Mouse (Mus musculus): ENCODE measurements at regions not wholly inside any gene's neighbourhood (a gene's known extent, or its start where the extent isn't known, plus 50 kb on each side); places are given as distances from the start of the nearest gene placed in this dataset.

GRCm38 (mm10) chr13:43919781-43920420, 135.3 kb downstream of the Cd83 start:
- no peak for DNase-seq

DNA sequence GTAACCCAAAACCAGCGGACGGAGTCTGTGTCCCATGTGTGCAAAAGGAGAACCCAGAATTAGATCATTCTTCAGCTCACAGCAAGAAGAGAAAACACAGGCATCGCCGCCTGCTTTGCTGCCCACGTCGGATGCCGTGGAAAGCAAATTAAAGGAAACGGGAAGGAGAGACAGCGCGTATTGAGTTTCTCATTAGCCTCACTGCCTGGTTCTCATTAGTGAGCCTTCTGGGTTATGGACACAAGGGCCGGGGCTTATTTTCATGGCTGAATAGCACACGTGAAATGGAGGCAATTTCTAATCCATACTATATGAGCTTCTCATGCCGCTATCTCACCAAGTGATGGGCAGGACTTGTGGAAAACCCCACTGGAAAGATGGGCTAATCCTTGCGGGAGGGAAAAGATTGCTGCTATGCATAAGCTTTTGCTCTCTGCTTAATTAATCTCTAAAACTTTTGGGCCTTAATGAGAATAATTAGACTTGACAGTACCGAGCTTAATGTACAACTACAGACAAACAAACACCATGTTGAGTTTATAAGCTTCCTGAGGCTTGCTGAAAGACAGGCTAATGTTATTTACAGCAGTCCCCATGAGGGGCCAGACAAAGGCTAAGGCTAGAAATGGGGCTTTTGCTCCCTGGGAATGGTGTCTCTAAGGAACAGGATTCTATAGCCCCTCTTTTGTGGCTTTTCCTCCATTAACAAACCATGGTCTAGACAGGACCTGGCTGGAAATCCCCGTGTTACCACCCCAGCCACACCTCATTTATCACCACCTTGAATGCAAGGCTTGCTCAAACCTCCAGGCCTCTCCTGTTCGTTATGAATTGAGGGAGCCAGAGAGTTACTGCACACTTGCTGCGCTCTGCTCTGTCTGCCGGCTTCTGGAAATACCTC, 145.8 kb downstream of the Cd83 start:
- DNase-seq: no peak

GRCm38 (mm10) chr13:43932946-43933345, 148.4 kb downstream of the Cd83 start:
- no peak for DNase-seq

- no peak for DNase-seq
These were observed 150.7 kb downstream of the Cd83 start for GRCm38 (mm10) chr13:43935284-43935683.

GRCm38 (mm10) chr13:43936504-43936903, 151.9 kb downstream of the Cd83 start:
- DNase-seq: no peak

DNA sequence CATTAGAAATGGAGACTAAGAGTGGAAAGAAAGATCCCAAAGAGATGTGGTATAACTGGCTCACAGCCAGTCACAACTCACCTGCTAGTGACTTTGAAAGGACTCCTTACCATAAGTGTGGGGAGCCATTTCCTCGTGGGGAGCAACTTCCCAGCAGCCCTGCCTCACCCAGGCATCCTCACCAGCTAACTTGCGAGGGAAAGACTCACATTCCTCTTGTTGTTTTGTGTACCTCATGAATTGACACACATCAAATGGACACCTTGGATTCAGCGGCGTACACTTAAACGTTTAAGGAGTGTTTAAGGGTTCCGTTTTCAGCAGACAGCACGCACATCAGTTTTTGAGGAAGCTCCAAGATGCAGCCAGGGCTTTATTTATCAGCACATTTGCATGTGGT, 154.0 kb downstream of the Cd83 start:
- no peak for DNase-seq

- DNase-seq: no peak
These were observed 154.8 kb downstream of the Cd83 start for GRCm38 (mm10) chr13:43939375-43939774.

- DNase-seq: no peak
These were observed 157.2 kb downstream of the Cd83 start for GRCm38 (mm10) chr13:43941731-43942130.

DNA sequence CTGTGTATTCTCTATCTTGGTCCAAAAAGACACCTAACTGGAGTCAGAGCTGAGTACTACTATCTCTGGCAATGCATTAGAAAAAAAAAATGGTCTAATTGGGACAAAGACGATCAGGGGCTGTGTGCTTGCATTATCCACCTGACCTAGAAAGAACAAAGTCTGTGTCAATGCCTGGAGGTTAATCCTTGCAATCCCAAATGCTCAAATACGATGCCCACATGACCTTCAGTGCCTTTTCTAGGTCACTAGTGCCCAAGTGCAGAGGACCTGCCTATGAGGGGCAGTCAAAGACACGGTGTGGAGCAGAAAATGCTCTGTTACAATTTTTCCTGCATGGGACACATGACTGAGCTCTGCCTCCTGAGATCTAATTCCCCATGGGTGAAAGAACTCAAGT, 164.0 kb downstream of the Cd83 start:
- no peak for DNase-seq

- no peak for DNase-seq
These were observed 165.4 kb downstream of the Cd83 start for GRCm38 (mm10) chr13:43949740-43950643.

GRCm38 (mm10) chr13:43952491-43952890, 167.9 kb downstream of the Cd83 start:
- DNase-seq: no peak

GRCm38 (mm10) chr13:43952972-43953592, 168.5 kb downstream of the Cd83 start:
- DNase-seq: no peak

DNA sequence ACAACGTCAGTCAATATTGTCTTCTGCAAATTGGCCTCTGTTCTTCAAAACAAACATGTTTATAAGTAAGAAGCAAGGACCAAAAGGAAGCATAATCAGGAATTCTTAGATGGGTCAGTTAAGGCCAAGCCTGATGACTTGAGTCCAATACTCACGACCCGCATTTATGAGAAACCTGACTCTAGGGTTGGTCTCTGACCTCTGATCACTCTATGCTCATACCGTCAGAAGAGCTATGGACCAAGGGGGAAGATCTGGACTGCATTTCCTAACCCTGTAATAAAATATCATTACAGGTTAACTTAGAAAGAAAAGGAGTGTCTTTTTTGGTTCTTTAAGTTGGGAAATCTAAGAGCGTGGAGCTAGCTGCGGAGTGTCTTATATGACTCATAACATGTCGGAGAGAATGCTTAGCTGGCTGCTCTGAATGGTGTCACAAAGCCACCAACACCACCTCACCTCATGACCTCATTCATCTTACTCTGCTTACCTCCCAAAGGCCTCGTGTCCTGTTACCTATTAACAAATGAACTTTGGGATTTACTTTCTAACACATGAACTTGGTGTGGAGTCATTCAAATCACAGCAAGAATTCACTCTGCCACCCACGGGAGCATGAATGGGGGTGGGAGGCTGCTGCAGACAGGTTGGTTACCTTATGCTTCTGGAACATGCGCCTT, 170.3 kb downstream of the Cd83 start:
- DNase-seq: no peak

DNA sequence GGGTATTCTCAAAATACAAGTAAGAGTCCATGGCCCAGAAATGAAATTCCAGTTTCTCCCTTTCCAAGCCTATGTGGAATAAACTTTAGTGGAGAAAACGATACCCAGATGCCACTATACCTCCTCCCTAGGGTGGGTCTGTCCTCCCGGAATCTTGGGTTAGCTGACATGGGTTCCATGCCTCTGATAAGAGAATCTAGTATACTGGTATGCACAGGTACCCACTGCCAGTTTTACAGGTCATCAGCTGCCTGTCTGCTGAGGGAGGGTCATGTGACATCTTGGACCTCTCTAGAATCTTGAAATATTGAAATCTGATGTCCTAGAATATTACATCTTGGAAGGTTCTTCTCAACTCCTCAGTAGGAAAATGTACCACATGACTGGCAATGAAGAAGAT, 172.5 kb downstream of the Cd83 start:
- no peak for DNase-seq

DNA sequence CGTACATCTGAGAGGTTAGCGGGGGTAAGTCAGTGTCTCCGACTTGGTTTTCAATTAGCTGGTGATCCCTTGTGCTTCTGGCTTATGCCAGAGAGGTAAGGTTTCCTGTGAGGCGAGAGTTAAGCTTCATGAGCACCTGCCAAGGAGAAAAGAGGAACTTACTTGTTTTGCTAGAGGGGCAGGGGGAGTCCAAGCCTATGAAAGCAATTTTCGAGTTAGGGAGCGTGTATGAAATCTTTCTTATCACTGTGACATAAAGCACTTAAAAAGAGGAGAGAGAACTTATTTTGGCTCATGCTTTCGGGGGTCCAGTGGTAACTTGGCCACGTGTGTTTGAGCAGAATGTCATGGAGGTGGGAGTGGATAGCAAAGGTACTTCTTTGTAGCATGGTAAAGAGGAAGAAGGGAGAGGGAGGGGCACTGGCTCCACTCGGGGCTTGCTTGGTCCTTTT, 174.6 kb downstream of the Cd83 start:
- no peak for DNase-seq

DNA sequence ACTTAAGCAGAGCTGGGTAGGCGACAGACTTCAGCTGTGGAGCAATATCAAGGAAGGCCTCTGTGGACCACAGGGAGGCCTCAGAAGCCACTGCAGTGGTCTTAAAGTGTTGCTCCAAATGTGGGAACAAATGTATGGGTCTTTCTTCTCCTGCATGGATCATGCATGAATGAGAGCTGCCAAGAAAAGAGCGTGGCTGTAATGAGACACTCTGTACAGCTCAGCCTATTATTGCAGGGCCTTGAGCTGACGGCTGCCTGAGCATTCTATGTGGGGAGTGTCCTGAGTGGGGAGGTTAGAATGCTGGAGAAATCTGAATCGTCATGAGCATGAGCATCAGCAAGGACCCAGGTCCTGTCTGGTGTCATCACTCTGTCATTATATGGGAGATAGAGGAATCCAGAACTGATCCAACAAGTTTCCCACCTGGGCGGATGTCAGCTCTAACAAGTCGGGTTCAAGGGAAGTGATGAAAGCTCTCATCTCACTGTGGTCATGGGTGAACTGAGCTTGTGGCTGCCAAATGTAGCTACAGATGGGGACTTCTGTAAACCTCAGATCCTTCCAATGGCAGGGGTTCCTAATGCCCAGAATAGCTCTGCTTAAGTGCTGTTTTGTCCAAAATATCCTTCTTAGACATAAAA, 176.6 kb downstream of the Cd83 start:
- DNase-seq: no peak

- DNase-seq: no peak
These were observed 177.4 kb downstream of the Cd83 start for GRCm38 (mm10) chr13:43961987-43962386.

DNA sequence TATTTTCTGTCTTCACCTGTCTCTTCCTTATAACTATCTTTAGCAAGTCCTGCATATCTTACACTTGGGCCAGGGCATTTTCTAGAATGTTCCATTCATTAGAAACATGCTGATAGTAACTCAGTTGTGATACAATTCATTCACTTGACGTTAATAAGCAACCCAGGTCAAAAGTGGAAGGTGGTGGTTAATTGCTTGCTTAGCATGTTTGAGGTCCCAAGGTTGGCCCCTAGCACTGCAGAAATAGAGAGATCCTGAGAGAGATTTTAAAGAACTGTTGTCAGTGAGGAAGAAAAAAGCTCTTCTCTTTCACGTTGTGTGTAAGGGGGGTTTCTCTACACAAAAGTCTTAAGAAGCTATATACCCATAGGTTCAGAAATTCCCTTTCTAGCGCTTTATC, 178.7 kb downstream of the Cd83 start:
- no peak for DNase-seq

DNA sequence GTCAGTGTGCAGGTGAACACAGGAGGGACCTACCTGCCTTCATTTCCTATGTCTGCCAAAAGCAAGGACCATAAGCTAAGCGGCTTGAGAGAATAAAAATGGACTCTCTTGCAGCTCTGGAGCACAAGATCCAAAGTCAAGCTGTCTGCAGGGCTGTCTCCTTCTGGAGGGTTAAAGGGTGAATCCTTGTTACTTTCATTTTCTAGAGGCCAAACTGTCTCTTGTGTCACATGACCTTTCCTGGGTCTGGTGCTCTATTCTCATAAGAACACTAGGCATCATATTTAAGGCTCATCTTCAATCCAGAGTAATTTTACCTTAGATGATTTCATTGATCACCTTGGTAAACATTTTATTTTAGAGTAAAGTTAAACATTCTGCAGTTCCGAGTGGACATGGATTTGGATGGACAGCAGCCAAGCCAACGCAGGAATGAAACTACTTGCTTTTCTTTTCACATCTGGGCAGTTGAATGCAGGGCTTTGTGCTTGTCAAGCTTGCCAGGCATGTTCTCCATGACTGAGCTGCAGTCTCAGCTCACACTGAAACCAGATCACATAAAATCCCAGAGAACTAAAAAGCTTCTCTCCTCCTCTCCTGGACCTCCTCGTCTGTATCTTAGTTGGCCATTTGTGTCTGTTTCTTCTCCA, 180.8 kb downstream of the Cd83 start:
- DNase-seq: no peak

GRCm38 (mm10) chr13:43967516-43967915, 182.9 kb downstream of the Cd83 start:
- peak; percentile 10 for DNase-seq

GRCm38 (mm10) chr13:43972906-43973305, 188.3 kb downstream of the Cd83 start:
- no peak for DNase-seq
